Mouse (Mus musculus) NIH3T3 (cell line): ENCODE measurements around the gene Dach1.

Experiments
- DNase-seq: peaks from one replicate; pipeline ENCODE4 v3.0.0-alpha.2; 2012; ENCODE audit warnings: low read depth

The Dach1 gene

DNA sequence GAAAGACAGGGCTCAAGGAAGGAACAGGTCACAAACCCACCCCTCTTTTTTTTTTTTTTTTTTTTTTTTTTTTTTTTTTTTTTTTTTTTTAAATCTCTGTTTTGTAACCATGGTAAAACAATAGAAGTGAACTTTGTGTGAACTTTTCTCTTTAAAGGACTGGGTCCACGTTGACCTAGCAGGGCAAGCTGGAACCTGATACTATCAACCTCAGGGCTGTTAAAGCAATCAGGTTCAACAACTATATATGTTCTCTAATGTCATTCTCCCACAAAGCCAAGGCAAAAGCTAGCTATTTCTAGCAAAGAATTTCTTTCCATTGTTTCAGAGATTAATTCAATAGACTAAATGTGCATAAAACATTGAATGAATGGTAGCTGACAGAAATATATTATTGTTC, 134.3 kb downstream of the Dach1 start:
- DNase-seq, result no peak

DNA sequence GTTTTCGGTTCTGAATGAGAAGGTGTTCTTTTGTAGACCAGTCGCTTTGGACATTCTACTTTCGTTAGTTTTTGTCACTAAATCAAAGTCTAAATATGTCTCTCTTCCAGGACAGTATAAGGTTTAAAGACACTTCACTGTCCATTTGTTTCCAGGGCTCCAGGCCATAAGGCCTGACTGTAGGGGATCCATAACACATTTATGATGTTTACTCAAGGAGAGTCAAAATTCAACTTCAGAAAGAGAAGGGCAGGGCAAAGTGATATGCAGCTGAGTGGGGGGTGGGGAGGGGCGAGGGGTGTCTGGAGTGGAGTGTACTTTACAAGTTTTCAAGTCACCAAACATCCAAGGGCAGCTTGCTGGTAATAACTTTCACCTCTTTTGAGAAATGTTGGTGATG, 146.0 kb downstream of the Dach1 start:
- DNase-seq, result no peak

DNA sequence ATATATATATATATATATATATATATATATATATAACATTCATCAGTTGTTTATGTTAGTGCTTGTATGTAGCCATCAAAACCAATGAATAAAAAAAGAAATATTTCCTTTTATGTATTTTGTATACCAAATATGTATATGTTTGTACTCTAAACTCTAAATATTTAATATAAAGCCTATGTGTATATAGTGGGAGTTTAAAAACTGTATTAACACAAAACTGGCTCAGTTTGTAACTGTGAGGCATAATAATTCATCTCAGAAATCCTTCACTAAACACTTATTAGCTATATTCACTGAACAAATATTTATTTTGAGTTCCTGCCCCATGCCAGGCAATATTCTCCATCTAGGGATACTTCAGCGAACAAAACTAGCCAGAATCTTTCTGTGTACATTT, 155.5 kb downstream of the Dach1 start:
- no peak for DNase-seq

DNA sequence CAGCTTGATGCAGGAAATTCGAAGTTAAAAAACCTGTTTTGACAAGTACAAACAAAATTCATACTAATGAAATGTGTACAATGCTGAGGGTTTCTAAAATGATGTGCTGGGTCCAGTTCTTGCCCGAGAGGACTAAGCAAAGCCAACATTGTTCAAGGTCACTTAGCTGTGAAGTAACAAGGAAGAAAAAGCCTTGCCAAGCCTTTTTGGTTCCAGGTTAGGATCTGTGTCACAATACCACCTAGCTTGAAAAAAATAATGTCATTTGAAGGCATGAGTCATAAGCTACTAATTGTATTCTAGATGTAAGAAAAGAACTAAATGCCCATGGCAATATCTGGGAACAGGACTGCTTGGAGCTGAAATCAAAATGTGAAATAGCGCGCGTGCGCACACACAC, 161.1 kb downstream of the Dach1 start:
- no peak for DNase-seq

DNA sequence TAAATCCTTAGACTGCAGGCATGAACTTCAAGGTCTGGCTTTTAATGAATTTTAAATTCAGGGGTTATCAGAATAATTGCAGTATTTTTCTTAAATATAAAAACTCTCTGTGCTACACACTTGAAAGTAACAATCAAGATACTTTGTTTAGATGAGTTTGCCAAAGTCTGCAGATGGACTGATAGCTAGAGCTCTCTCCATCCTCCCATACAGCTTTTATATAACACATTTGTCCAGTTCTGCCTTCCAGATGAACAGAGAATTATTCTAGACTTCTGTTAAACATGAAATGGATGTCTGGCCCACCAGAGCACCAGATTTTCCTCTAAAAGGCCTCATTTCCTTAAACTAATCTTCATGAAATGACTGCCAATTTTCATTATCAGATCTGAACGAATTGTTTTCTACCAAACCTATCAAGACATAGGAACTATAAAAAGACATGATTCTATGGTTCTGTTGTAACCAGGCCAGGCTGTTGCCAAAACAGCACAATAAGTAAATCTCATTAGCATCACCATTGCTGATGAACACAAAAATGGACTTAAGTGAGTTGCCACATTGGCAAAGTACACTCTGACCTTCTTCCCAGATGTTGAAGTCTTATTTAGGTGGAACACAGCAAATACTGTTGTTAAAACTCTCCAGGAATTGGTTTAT, 167.4 kb downstream of the Dach1 start:
- no peak for DNase-seq

DNA sequence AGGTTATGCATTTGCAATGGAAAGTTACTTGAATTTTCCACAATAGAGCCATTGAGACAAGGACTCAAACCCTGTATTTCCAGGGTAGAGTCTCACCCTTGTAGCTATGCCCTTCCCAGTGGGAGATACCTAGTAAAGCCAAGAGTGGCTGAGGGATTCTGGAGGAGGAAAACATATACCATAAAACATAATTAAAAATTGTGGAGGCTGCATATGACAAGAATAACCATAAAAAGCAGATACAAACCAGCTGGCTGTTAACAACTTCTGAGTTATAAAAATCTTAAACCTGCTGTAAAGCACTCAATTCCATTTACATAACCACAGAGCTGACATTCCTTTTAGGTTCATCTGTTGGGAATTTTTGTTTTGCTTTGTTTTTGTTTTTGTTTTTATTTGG, 171.0 kb downstream of the Dach1 start:
- no peak for DNase-seq

DNA sequence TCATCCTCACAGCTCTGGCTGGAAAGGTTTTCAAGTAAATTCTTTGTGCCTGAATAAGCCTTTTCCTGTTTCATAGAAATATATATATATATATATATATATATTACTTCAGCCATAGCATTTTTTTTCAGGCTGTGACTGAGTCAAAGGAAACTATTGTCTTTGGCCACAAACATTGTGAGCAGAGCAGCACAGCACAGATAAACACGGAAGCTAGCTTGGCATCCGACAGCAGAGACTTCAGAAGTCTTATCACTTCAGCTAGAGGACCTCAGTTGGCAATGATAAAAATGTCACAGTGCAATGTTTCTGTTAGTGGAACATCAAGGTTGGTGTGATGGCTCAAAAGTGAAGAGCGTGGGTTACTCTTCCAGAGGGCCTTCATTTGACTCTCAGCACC, 186.3 kb downstream of the Dach1 start:
- no peak for DNase-seq

DNA sequence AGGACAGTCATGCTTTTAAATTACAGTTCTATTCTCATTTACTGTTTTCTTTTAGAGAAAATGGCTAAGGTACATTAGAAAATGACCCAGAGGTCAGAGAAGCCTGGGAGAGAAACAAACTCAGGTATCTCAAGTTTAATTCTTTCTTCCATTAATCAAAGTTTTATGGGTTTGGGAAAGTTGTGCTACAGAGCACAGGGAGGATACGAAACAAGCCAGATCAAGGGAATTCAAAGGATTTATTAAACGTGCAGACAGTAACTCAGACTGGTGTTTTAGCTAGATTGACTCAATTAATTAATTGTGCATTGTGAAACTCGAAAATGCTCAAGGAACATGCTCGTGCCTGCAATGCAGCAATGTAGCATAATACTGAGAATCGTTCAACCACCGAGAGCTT, 186.9 kb downstream of the Dach1 start:
- DNase-seq, result no peak

DNA sequence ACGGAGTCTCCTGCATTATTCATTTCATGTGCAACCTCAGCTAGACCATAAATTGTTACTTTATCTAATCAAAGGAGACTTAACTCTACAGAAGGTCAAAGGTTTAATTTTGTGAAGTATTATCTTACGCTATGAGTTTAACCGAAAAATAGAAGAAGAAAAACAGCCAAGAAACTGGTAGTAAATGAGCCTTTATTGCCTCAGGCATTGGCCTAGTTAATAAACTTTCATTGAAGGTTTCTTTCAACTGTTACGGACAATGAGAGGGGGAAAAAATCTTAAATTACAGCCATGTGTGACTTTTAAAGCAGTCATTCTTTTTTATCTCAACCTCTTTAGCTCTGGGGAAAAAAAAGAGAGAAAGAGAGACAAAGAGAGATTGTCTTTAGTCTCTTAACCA, 188.7 kb downstream of the Dach1 start:
- no peak for DNase-seq

DNA sequence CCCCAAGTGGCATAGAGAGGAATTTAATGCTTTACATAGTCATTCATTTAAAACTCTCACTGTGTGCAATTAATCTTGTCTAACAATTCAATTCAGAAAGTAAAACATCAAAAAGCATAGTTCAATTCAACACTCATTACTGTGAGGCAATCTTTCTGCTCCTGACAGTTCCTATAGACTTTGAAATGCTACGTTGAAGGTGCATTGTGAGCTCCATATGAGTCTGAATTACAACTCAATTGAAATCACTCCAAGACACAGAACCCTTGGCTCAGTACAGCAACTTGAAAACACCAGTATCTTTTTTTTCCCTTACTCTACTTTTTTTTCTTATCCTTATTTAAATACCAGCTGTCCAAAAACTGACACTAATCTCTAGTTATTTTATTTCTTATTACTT, 193.5 kb downstream of the Dach1 start:
- DNase-seq, result no peak

DNA sequence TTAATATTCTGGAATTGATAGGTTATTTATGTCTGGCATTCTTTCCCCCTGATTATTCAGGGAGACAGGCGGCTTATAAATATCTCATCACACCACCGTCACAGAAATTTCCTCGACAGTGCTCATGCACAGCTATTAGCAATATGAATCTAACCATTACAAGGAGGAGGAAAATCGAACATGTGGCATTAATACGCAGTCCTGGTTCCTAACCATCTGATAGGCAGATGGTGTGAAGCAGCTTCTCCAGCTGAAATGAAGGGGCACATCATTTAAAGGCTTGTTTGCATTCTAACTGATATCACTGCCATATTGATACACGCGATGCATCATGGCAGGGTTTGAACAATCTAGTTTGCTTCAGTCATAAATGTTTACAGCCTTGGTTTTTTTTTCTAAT, 194.1 kb downstream of the Dach1 start:
- no peak for DNase-seq

DNA sequence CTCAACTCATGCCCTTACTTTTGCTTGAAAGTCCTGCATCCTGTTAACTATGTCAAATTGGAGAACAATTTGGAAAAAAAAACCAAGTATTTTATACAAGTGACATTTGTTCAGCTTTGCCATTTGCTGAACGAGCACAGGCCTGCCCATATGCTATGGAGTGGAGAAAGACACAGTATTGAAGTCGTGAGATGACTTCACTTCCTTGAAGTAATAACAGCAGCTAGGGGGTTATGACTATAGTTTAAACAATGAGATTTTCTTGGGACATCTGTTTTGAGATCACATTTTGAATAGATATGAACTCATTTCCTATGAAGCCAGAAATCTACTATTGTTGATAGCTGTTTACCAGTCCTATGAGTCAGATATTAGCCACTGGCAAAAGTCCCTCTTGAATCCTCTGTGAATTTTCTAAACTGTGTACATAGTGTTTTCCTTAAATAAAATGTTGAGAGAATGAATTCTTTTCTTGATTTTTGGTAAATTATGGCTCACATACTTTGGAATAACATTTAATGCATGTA, 205.0 kb downstream of the Dach1 start:
- DNase-seq, result no peak

DNA sequence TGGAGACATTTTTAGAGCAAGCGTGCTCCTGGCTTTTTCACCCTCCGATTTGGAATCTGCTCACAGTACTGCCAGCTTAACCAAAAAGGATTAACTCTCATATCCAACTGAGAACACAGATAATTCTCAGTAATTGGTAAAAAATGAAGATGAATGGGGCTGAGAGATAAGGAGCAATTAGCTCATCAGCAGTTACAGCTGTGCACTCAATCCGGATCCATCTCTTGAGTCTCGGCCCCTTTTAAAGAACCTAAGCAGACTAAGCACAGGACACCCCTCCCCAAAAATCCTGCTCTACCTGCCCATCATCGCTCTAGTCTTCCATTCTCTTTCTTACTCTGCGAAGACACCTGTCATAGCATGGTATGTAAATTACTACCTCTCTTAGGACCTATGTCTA, 205.9 kb downstream of the Dach1 start:
- DNase-seq, result no peak

DNA sequence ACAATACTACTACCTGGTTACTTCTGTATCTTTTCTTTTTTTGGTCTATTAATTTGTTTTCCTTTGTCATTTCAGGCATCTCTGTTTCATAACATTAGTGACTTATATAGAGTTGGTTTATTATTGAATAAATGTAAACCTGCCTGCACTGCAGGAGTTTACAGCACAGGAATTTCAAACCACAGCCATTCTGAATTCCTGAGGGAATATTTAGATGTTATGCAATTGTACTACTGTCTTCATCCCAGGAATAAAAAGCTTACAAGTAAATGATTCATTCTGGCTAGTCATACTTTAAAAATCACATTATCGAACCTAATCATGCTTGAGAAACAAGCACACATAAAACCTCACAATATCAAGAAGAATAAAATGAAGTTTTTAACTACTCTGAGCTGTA, 213.2 kb downstream of the Dach1 start:
- no peak for DNase-seq

DNA sequence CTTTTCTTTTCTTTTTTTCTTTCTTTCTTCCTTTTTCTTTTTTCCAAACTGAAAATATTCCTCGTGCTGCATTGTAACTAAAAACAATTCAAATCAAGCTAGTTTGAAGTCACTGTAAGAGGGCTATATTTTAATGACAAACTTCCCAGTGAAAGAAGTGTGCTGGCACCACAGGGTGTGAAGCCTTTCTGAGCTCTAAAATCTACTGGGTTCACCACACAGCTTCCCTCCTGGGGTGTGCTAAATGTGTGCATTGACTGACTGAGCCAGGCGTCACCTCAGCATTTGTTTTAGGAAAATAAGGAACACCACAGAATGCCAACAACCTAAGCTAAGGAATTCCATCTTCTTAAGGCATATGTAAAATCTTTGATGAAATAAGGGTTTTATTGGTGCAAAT, 224.1 kb downstream of the Dach1 start:
- no peak for DNase-seq

DNA sequence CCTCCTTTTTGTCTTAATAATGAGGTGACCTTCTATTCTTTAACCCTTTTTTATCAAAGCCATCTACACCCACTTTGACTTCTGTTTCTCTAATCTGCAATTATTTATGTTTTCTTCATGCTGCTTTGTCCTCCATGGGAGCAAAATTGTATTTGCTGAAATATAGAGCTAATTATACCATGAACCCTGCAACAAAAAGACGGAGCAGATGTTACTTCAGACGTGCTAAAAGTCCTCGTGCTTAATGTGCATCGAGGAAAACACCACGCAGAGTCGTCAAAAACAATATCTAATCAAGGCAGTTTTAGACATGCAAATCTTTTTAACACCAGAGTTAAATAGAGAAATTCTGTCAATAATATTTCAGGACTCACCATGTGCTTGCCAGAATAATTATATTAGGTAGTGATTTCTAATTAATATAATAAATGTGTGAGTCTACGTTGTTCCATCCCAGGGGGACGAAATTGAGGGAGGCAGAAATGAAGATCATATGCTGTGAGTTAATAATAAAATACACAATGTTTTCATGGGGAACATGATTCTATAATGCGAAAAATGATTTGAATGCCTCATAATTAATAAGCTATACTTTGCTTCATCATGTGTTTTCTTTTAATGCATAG, 224.8 kb downstream of the Dach1 start:
- DNase-seq, result no peak

DNA sequence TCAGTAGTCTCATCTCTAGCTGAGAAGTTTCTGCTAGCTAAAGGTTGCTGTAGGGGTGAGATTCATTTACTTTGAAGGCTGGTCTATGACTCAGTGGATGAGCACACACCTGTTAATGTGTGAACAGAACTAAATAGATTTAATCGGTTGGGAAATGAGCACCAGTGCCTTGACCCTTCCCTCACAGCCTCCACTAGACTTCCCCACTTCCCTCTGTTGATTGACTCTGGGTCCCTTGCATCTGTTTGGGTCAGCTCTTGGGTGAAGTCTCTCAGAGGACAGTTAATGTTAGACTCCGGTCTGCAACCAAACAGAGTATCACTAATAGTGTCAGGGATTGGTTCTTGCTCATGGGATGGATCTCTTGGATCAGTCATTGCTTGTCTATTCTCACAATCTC, 227.2 kb downstream of the Dach1 start:
- no peak for DNase-seq

DNA sequence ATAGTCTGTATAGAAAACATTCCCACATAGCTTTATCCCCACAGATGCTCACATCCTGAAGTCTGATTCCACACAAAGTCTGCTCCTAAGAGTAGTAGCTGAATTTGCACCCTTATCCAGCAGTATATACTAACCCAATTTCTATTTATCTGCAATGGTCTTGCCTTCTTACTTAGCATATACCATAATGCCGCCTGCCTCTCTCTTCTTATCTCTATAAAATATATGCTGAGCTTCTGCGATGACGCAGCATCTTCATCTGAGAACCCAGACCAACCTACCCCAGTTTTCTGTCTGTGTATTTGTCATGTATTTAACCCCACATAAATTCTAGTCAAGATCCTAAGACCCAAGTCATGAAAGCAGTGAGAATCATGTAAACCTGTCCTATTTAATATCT, 272.9 kb downstream of the Dach1 start:
- DNase-seq, result no peak

DNA sequence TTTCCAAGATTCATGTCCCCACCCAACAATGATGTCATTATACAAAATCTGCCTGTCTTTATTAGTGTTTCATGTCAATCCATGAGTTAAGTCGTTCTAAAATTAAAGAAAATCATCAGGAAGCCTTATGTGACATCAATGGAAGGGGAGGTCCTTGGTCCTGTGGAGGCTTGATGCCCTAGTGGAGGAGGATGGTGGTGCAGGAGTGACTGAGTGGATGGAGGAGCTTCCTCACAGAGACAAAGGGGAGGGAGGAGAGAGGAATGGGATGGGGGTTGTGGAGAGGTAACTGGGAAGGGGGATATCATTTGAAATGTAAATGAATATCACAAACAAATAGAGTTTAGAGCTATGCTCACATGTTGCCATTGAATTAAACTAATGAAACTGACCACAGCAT, 287.6 kb downstream of the Dach1 start:
- no peak for DNase-seq

DNA sequence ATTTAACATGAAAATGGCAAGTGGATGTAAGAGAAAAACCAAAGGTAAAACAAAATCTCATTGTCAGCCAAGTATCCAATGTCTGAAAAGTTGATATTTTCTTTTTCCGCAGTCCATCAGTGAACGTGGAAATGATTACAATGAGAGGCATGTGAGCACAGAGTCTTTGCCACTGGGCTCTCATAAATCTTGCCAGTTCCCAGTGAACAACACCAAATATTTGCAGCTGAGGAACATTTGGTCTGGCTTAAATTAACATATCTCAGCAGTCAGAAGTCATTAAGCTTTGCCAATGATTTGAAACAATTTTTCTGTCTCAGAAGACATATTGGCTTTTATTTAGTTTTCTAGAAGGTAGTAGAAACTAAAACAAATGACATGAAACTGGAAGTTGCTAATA, 298.6 kb downstream of the Dach1 start:
- DNase-seq, result no peak

DNA sequence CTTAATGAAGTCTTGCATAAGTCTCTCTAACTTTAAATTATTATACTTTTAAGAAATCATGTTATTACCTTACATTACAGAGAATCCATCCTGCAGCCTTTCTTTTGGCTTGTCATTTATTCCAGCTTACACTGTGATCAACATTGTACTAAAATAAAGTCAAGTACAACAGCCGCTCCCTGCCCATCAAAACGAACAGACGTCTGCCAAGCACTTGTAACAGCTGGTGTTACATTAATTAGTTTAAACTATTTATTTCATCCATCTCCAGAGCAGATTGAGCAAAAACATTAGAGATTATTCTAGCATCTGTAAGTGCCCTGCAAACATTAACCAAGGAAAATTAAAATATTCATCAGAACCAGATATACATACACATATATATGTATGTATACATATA, 311.2 kb downstream of the Dach1 start:
- no peak for DNase-seq

DNA sequence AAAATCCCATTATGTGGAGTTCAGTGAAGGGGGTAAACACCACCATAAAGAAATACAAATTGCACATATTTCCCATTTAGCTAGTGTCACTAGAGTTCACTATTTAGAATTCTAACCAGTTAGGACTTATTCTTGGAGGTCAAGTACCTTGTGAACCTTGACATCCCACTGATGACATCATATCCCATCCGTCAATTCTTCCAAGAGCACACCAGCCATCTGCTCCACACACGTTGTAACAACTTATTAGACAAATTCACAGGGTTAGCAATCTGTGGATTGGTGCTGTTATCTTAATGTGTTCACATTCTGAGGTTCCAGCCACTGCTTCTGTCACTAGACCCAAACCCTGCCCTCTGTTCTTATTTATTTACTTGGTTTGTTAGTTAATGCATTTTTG, 312.3 kb downstream of the Dach1 start:
- DNase-seq, result no peak

DNA sequence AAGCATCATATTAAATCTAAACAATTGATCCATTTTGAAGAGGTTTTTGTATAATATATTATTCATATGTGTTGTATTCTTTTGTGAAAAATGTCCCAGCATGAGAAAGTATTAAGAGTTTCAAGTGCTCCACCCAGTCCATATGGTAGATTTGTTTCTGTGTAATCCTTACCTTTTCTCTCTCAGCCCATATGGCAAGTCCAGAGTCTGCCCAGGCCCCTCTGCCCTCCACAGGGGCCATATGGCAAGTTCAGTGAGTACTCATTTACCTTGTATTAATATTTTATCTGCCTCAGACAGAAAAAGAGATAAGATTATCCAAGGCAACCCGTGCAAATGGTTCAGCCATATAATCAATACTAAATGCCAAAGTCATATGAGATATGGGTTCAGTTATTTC, 314.2 kb downstream of the Dach1 start:
- no peak for DNase-seq

DNA sequence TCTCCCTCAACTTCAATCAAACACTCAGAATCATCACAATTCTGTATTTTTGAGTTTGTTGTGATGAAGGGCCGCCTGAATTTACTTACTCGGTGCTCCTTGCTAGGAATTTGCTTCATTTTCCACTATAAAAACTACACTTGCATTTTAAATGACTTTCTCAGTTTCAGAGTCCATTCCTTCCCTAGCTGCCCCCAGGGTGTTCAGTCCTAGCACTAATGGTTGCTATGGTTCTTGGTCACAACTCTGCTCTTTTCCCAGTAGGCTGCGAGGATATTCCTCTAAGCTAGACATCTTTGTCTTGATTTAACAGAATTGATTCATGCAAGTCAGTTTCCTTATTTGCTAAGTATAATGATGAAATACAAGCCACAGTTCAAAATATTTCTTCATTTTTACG, 319.1 kb downstream of the Dach1 start:
- DNase-seq, result no peak
